Mouse (Mus musculus) intestine, embryonic 14.5 days (tissue): ENCODE data around the gene Gja5. TPM values are rescaled to one million over a fixed set of nuclear protein-coding genes. Genes with fewer than 3 reads are reported as not detected.
A peak's percentile ranks its signal among the peaks of the same experiment; 100 is the strongest.

ENCODE experiments used
- ATAC-seq: fragments of 200-750 bp; cut with Nextera tagmentation; replicated peaks from 2 replicates; pipeline ENCODE4 v1.8.0; 2017; ENCODE audit warnings: low read depth, moderate number of reproducible peaks, moderate TSS enrichment, moderate library complexity; ENCODE audit not compliant: low FRiP score, low TSS enrichment
- DNase-seq: peaks from one replicate; pipeline ENCODE4 v3.0.0-alpha.2; 2018; ENCODE audit warnings: low spot score
- H3K27ac ChIP-seq: fragments of 300-500 bp; sonication (generic); 2 replicates; pipeline ENCODE4 v1.5.1; 2014; ENCODE audit warnings: low read depth, mild to moderate bottlenecking, control low read depth
- H3K27me3 ChIP-seq: fragments of 300-500 bp; sonication (generic); replicated peaks from 2 replicates; pipeline ENCODE4 v1.6.1; 2014; ENCODE audit warnings: low read length, control low read depth; ENCODE audit not compliant: control insufficient read depth, insufficient read depth
- H3K36me3 ChIP-seq: fragments of 300-500 bp; sonication (generic); 2 replicates; pipeline ENCODE4 v1.6.1; 2014; ENCODE audit warnings: low read length, control low read depth; ENCODE audit not compliant: control insufficient read depth, insufficient read depth
- H3K4me1 ChIP-seq: fragments of 300-500 bp; sonication (generic); replicated peaks from 2 replicates; pipeline ENCODE4 v1.6.1; 2014; ENCODE audit warnings: low read length, control low read depth, mixed read lengths; ENCODE audit not compliant: control insufficient read depth, insufficient read depth
- H3K4me2 ChIP-seq: fragments of 300-500 bp; sonication (generic); 2 replicates; pipeline ENCODE4 v1.6.1; 2014; ENCODE audit warnings: low read length
- H3K4me3 ChIP-seq: fragments of 300-500 bp; sonication (generic); 2 replicates; pipeline ENCODE4 v1.5.1; 2014; ENCODE audit warnings: low read depth, low read length, control low read depth, mixed read lengths
- H3K9ac ChIP-seq: fragments of 300-500 bp; sonication (generic); 2 replicates; pipeline ENCODE4 v1.6.1; 2014; ENCODE audit warnings: mild to moderate bottlenecking, low read length
- H3K9me3 ChIP-seq: fragments of 300-500 bp; sonication (generic); 2 replicates; pipeline ENCODE4 v1.6.1; 2016; ENCODE audit warnings: low read length, control low read depth; ENCODE audit not compliant: control insufficient read depth
- WGBS: fragments of 180-500 bp; shearing (Covaris S2); extraction: QIAGEN DNeasy Blood & Tissue Kit; methylation state at CpG from one replicate; pipeline ENCODE4 v1.1.7; 2014; 5-methylcytosine and 5-hydroxymethylcytosine counted together
- polyA plus RNA-seq: library from polyadenylated mRNA; unstranded; fragments of >200 nt; fragmentation: Nextera tagmentation; extraction: Ambion mirVana; gene quantifications from 2 replicates; pipeline ENCODE4 v1.2.1, GENCODE M21; 2014

Gja5 gene
- polyA plus RNA-seq, 1 experiment from 2014 or later = 5.2 TPM

DNA sequence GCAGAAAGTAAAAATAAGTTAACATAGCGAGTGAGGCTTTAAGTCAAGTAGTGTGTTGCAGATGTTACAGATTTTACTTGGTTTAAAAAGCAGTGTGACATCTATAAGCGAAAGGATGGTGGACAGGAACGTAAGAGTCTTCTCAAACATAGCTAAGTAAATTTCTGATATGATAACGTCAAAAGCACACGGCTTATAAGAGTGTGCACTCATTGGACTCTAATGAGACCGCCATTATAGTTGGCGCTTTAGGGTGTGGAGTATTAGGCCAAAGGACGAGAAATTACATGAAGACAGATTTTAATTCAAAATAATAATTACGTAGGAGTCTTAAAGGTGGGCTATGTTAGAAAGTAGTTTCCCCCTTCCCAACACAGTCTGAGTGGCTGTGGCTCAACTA, 1.1 kb downstream of the Gja5 start:
- Histone ChIP-seq H3K9ac (peak overlapping the region; percentile 81), H3K9me3 (no peaks in the 10 kb centered on the region), H3K4me1 (0 out of 2 replicates have a peak, but pooled peaks cover 4% of the 10 kb centered on the region), H3K4me2 (peak overlapping the region; percentile 70), H3K4me3 (peak overlapping the region; percentile 99), H3K27me3 (no peaks in the 10 kb centered on the region), H3K27ac (no peak overlapping the region), H3K36me3 (no peaks in the 10 kb centered on the region)
- ATAC-seq (no peak), DNase-seq (no peak)
- 43% methylated on average over 9 of the region's 9 CpGs for WGBS

DNA sequence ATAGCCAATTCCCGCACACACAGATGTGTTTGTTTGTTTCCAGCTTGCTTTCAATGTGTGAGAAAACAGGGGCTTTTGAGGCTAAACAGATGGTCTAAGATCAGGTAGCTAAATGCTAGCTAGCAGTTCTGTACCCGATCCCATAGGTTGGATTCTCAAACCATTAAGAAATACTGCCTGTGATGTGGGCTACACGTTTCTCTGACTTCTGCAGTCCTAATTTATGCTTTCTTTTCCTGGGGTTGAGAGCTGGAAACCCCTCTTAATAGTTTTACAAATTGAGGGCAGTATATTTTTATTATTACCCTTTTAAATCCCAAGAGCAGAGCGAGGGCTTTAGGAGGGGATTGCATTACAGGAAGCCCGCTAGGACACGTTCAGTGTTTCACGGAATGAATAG, 16.5 kb downstream of the Gja5 start:
- ATAC-seq = no peak
- H3K9ac ChIP-seq = no peak overlapping the region
- H3K9me3 ChIP-seq = no peaks in the 10 kb centered on the region
- H3K36me3 ChIP-seq = no peaks in the 10 kb centered on the region
- no peak overlapping the region for H3K27ac ChIP-seq
- H3K27me3 ChIP-seq = no peaks in the 10 kb centered on the region
- no peak for DNase-seq
- H3K4me2 ChIP-seq = no peak overlapping the region
- H3K4me3 ChIP-seq = no peak overlapping the region
- no peaks in the 10 kb centered on the region for H3K4me1 ChIP-seq
- WGBS = 62% methylated on average over 7 of the region's 7 CpGs

DNA sequence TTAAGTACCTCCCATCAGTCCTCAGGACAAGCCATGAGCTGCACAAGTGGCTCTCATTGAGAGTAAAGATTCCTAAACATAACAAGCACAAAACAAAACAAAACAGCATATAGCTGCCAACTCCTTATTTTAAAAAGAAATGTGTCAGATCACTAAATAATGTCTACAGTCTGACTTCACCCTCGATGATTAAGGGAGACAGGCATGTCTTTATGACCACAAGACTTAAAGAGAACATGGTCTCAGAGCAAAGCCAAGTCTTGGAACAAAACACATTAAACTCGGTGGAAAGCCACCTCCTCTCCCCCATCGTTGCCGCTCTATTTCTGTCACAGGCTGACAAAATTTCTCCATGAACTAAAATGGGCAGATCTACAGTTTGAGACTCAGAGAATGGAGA, 20.1 kb downstream of the Gja5 start:
- H3K27me3 ChIP-seq = no peaks in the 10 kb centered on the region
- H3K9me3 ChIP-seq = no peaks in the 10 kb centered on the region
- H3K27ac ChIP-seq = no peak overlapping the region
- ATAC-seq (no peak), DNase-seq (no peak)
- H3K4me2 ChIP-seq = no peak overlapping the region
- WGBS = 84% methylated on average over 4 of the region's 4 CpGs
- H3K9ac ChIP-seq = no peak overlapping the region
- H3K4me3 ChIP-seq = no peak overlapping the region
- no peaks in the 10 kb centered on the region for H3K36me3 ChIP-seq
- H3K4me1 ChIP-seq = no peaks in the 10 kb centered on the region

DNA sequence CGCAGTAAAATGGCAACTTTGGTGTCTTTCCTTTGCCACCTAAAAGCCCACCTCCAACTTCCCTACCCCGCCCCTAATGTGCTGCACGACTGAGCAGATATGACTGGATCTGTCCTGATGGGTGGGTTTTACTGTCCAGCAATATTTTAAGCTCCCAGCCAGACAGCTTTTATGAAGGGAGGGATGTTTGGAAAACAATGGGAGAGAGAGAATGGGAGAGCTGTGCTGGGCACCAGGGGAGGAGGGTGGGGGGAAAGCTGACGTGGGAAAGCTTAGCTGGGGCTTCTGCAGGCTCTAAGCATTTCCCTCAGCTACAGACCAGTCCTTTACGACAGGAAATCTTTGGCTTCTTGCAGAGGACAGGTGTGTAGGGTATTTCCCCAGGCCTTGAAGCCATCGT, 21.4 kb downstream of the Gja5 start, which contains the start of gene Gja8:
Gene Gja8, minus strand, starts transcription at position 101 of the 400 bp plus-strand sequence.
- H3K27me3 ChIP-seq = no peaks in the 10 kb centered on the region
- no peak within 1 kb of the TSS for H3K4me3 ChIP-seq
- H3K9me3 ChIP-seq = no peaks in the 10 kb centered on the region
- ATAC-seq (no peak), DNase-seq (no peak)
- no peak within 1 kb of the TSS for H3K4me2 ChIP-seq
- WGBS = 61% methylated on average over 6 of the region's 6 CpGs
- H3K9ac ChIP-seq = no peak within 1 kb of the TSS
- no peak within 1 kb of the TSS for H3K27ac ChIP-seq
- no peaks in the 10 kb centered on the region for H3K4me1 ChIP-seq
- no peaks in the 10 kb centered on the region for H3K36me3 ChIP-seq

DNA sequence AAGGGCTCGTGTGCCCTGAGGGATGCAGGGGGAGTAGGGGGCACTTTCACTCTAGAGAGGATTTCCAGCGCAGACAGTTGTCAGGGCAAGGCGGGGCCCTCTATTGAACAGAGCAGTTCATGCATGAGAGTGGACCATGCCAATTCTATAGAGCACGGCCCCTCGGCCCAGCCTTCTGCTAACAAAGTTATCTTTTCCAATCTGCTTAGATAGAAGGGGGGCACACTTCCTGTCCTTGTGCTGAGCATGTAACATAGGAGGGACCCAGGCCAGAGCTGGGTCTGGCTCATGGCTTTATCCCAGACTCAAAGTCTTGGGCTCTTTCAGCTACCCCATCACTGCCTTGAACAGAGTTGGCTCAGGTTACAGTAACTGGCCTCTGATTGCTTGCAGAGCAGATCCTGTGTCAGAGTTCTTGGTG, 26.8 kb downstream of the Gja5 start:
- Histone ChIP-seq H3K4me3 (no peak overlapping the region), H3K27me3 (no peaks in the 10 kb centered on the region), H3K4me2 (no peak overlapping the region), H3K9me3 (no peaks in the 10 kb centered on the region), H3K36me3 (no peaks in the 10 kb centered on the region), H3K9ac (no peak overlapping the region), H3K27ac (no peak overlapping the region), H3K4me1 (peaks cover 2% of the 10 kb centered on the region; the same call in 1 of the 2 replicates)
- ATAC-seq (no peak), DNase-seq (no peak)
- 43% methylated on average over 5 of the region's 5 CpGs for WGBS

DNA sequence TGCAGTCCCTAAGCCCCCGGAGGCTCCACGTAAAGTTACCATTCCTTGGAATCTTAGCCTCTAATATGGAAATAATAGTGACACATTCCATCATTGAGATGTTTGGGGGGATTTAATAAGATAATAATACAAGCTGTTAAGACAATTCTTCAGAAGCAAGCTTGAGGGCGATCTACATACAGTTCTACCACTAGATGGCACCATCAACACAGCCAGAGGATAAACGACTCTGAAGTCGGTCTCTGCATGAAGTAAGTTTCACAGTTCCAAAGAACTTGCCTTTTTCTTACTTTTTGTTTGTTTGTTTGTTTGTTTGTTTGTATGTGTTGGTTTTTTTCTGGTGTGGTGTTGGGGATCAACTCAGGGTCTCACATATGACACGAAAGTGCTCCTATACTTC, 31.7 kb downstream of the Gja5 start:
- H3K36me3 ChIP-seq = no peaks in the 10 kb centered on the region
- no peak overlapping the region for H3K4me2 ChIP-seq
- H3K27me3 ChIP-seq = no peaks in the 10 kb centered on the region
- H3K9ac ChIP-seq = no peak overlapping the region
- no peaks in the 10 kb centered on the region for H3K9me3 ChIP-seq
- H3K27ac ChIP-seq = no peak overlapping the region
- no peak for ATAC-seq
- WGBS = 11% methylated on average over 6 of the region's 6 CpGs
- no peak overlapping the region for H3K4me3 ChIP-seq
- peaks cover 7% of the 10 kb centered on the region; the same call in 1 of the 2 replicates for H3K4me1 ChIP-seq
- DNase-seq = no peak

DNA sequence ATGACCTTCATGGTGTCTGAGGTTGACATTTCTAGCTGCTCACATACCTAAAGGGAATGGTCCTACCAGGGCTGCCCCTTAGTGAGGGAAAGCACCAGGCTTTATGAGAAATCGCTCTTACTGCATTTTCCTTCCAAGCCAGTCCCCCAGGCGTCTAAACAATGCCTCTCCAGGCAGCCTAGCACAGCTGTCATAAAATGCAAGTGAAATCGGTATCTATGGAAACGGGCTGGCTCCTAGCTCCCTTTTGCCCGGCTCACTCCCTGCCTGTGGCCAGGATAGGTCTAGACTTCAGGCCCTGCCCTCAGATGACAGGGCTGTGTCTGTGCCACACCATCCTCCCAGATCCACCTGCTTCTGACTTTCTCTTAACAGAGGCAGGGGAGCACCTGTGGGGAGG, 33.1 kb downstream of the Gja5 start:
- Histone ChIP-seq H3K4me1 (0 out of 2 replicates have a peak, but pooled peaks cover 7% of the 10 kb centered on the region), H3K27me3 (no peaks in the 10 kb centered on the region), H3K9ac (no peak overlapping the region), H3K27ac (no peak overlapping the region), H3K36me3 (no peaks in the 10 kb centered on the region), H3K4me2 (no peak overlapping the region), H3K9me3 (no peaks in the 10 kb centered on the region), H3K4me3 (no peak overlapping the region)
- 13% methylated on average over 5 of the region's 5 CpGs for WGBS
- DNase-seq = no peak
- peak; percentile 67 for ATAC-seq

DNA sequence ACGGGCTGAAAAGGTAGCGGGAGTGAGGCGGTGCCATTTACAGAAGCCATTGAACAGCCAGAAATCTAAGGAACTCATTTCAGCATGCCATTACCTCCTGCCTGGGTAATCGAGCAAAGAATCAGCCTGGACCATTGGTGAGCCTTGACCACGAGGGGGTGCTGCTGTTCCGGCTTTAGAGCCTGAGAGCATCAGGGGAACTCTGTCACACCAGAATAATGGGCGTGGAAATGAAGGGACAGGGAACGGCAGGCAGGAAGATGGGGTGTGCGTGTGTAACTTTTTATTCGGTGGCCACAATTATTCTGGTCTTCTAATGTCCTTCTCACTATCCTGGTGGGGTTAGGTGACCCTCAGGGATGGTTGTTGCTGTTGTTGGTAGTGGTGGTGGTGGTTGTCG, 34.2 kb downstream of the Gja5 start:
- Histone ChIP-seq H3K9me3 (no peaks in the 10 kb centered on the region), H3K27ac (no peak overlapping the region), H3K4me3 (no peak overlapping the region), H3K4me2 (no peak overlapping the region; the same call in 1 of the 2 replicates), H3K36me3 (no peaks in the 10 kb centered on the region), H3K27me3 (no peaks in the 10 kb centered on the region), H3K4me1 (0 out of 2 replicates have a peak, but pooled peaks cover 5% of the 10 kb centered on the region), H3K9ac (no peak overlapping the region)
- DNase-seq = peak; percentile 94
- peak; percentile 70 for ATAC-seq
- 16% methylated on average over 11 of the region's 11 CpGs for WGBS

DNA sequence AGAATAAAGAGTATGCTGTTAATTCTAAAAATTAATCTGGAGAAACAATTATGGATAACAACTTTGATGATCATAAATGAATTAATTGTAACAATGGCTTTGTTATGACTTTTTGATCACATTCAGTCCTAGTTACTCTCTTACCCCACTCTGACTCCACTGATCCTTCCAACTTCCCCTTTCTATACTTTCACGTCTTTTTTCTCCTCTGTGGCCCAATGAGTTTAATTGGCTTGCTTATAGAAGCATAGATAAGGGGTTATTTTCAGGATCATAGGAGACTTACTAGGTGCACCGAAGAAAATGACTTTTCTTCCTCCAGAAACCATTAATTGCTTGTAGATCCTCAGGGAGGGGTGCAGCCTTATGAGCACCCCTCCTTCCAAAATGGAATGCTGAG, 38.2 kb downstream of the Gja5 start:
- 87% methylated on average over 2 of the region's 2 CpGs for WGBS
- ATAC-seq = no peak
- Histone ChIP-seq H3K4me1 (0 out of 2 replicates have a peak, but pooled peaks cover under 1% of the 10 kb centered on the region), H3K9ac (no peak overlapping the region), H3K27ac (no peak overlapping the region), H3K27me3 (no peaks in the 10 kb centered on the region), H3K9me3 (no peaks in the 10 kb centered on the region), H3K4me3 (no peak overlapping the region), H3K36me3 (no peaks in the 10 kb centered on the region), H3K4me2 (no peak overlapping the region)
- no peak for DNase-seq
